Mouse (Mus musculus) brain, embryonic 14.5 days (tissue): ENCODE results near the gene Btrc. TPM values are rescaled to one million over a fixed set of nuclear protein-coding genes. Genes with fewer than 3 reads are reported as not detected.

Source experiments
- DNase-seq: peaks from one replicate; pipeline ENCODE4 v3.0.0-alpha.2; 2011; ENCODE audit warnings: low read depth
- CTCF ChIP-seq: fragments of 200-500 bp; IDR thresholded peaks from 2 replicates; pipeline ENCODE4 v1.5.1; 2012; ENCODE audit warnings: inconsistent platforms, mild to moderate bottlenecking, moderate library complexity, borderline replicate concordance; ENCODE audit not compliant: insufficient read depth, insufficient read length; ENCODE audit errors: extremely low read depth
- POLR2A ChIP-seq: fragments of 200-500 bp; IDR thresholded peaks from 2 replicates; pipeline ENCODE4 v1.6.1; 2012; ENCODE audit warnings: mild to moderate bottlenecking, inconsistent platforms, borderline replicate concordance; ENCODE audit not compliant: poor library complexity, insufficient read depth, insufficient read length, severe bottlenecking; ENCODE audit errors: extremely low read depth
- polyA plus RNA-seq: library from polyadenylated mRNA; depleted of rRNA; stranded (reverse); fragments of >200 nt; gene quantifications from 2 replicates; pipeline ENCODE4 v1.2.3, GENCODE M21; 2012

Btrc gene
- polyA plus RNA-seq, 1 experiment = 55.9 TPM

GRCm38 (mm10) chr19:45549128-45549915, 185.8 kb downstream of the Btrc start:
- no peak for TF ChIP-seq CTCF
- no peak for TF ChIP-seq POLR2A
- no peak for DNase-seq

DNA sequence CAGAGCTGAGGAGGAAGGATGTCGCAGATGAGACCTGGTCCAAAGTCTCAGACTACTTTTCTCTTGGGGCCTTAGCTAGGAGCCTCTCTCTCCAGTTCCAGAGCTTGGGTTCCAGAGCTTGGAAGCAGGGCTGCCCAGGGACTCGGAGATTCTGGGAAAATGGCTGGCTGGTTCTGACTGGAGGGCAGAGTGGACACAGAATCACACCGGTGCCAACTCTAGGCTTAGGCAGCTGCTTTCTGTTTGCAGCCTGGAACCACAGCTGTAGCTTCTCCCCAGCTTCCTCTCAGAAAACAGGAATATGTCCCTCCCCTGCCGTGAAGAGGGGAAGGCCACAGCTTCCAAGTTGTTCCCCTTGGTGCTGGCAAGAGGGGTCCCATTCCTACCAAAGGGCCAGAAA, 186.4 kb downstream of the Btrc start:
- TF ChIP-seq CTCF = no peak
- TF ChIP-seq POLR2A = no peak

GRCm38 (mm10) chr19:45552187-45552586, 188.7 kb downstream of the Btrc start:
- DNase-seq = no peak
- no peak for TF ChIP-seq POLR2A
- no peak for TF ChIP-seq CTCF

More for the DNA sequence above, 186.4 kb downstream of the Btrc start:
- DNase-seq = no peak

- no peak for DNase-seq
- TF ChIP-seq CTCF = no peak
- no peak for TF ChIP-seq POLR2A
Observed at GRCm38 (mm10) chr19:45554136-45554535, 190.6 kb downstream of the Btrc start.

GRCm38 (mm10) chr19:45560153-45560890, 196.8 kb downstream of the Btrc start, which contains the start of the genes Poll and Gm17018:
Gene Poll (minus strand): TSS chr19:45560531.
Gene Gm17018 (plus strand): TSS chr19:45560615.
- no peak for TF ChIP-seq CTCF
- TF ChIP-seq POLR2A = peak; percentile 35; the same call in 1 of the 2 replicates
- peak; percentile 92 for DNase-seq

- no peak for DNase-seq
Observed at GRCm38 (mm10) chr19:45565925-45566715, 202.6 kb downstream of the Btrc start.

DNA sequence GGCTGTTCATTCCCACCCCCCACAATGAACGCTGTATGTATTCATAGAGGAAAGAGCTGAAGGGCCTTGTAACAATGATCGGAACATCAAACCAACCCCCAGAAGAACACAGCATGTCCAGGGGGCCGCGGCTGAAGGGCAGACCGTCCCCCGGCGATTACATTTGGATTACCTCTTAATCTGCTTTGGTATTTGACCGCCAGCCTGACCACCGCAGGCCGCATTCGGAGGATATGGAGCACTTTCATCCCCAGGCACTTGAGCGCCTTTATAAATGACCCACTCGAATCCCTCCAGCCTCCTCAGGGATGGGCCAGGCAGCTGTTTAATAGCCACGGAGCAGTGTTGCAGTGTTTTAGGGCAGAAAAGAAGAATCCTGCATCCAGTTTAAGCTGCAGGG, 203.8 kb downstream of the Btrc start:
- DNase-seq = no peak
- TF ChIP-seq CTCF = no peak
- no peak for TF ChIP-seq POLR2A

More at GRCm38 (mm10) chr19:45565925-45566715, 202.6 kb downstream of the Btrc start:
- TF ChIP-seq CTCF (no peak), POLR2A (no peak)

DNA sequence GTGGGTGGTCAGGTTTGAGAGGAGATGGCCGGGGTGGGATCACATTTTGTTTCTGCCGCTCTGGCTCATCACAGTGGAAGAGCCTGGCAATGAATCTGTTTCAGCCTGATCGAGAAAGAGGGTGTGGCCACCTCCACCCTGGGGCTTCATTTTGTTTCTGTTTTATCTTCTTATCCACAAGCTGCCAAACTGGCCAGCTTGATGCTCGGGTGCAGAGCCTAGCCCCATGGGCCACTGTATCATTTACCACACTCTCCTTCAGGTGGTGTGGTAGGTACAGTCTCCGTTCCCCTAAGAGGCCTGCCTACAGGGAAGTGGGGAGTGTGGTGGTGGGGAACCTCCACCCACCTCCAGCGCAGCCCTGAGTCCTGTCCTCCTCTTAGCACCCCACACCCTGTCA, 209.5 kb downstream of the Btrc start:
- no peak for DNase-seq
- no peak for TF ChIP-seq POLR2A
- no peak for TF ChIP-seq CTCF

- peak; percentile 75 for DNase-seq
- TF ChIP-seq CTCF = peak; percentile 62
- no peak for TF ChIP-seq POLR2A
Observed at GRCm38 (mm10) chr19:45573861-45574267, 210.3 kb downstream of the Btrc start.

GRCm38 (mm10) chr19:45574339-45574898, 210.9 kb downstream of the Btrc start:
- TF ChIP-seq CTCF (no peak), POLR2A (no peak)
- no peak for DNase-seq

DNA sequence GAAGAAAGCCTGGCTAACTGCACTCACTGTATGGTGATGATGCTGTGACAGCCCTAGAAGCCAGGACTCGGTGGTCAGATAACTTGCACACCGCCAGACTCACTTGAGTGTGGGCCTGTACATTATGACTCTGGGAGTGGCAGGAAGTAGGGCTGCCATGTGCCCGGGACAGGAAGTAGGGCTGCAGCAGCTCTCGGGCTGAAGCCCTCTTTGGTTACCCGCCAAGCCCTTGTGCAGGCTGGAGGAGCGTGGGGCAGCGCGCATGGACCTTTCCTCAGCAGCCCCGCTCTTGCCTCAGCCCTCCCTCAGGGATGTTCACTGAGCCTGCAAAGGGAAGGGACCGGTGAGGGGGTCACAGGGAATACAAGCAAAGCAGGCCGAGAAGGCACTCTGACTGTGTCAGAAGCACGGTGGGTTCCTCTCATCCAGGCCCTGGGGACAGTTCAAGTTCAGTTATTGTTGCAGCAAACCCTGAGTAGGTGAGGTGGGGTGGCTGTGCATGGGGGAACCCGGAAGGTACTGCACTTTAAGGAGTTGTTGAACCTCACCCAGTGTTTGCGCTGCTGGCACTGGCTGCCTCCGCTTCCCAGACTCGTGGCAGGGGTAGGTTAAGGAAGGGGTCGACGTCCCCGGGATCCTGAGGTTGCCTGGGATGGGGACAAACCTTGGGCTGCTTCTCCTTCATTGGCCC, 211.6 kb downstream of the Btrc start:
- TF ChIP-seq POLR2A (no peak), CTCF (no peak)
- DNase-seq = no peak

GRCm38 (mm10) chr19:45575632-45576001, 212.1 kb downstream of the Btrc start:
- DNase-seq = no peak
- TF ChIP-seq POLR2A = no peak
- TF ChIP-seq CTCF = no peak
